Mouse (Mus musculus): ENCODE measurements around the gene Gpalpp1.

Gene Gpalpp1

GRCm38 (mm10) chr14:76097815-76098214 is 12.7 kb downstream of the Gpalpp1 start:
- no peak for DNase-seq

GRCm38 (mm10) chr14:76097244-76097643 is 13.3 kb downstream of the Gpalpp1 start:
- DNase-seq: no peak

GRCm38 (mm10) chr14:76084188-76084587 is 26.4 kb downstream of the Gpalpp1 start:
- no peak for DNase-seq

GRCm38 (mm10) chr14:76082086-76082636 is 28.4 kb downstream of the Gpalpp1 start:
- DNase-seq: no peak

- no peak for DNase-seq
Observed at GRCm38 (mm10) chr14:76081451-76081850, 29.1 kb downstream of the Gpalpp1 start.

GRCm38 (mm10) chr14:76077088-76077491 is 33.5 kb downstream of the Gpalpp1 start:
- peak; percentile 40 for DNase-seq

GRCm38 (mm10) chr14:76076602-76077001 is 34.0 kb downstream of the Gpalpp1 start:
- no peak for DNase-seq

GRCm38 (mm10) chr14:76075721-76076120 is 34.8 kb downstream of the Gpalpp1 start:
- no peak for DNase-seq

GRCm38 (mm10) chr14:76074206-76074605 is 36.4 kb downstream of the Gpalpp1 start:
- DNase-seq: no peak

GRCm38 (mm10) chr14:76072626-76073025 is 37.9 kb downstream of the Gpalpp1 start:
- DNase-seq: no peak

- no peak for DNase-seq
Observed at GRCm38 (mm10) chr14:76069296-76069695, 41.3 kb downstream of the Gpalpp1 start.

GRCm38 (mm10) chr14:76068296-76068695 is 42.3 kb downstream of the Gpalpp1 start:
- DNase-seq: no peak

GRCm38 (mm10) chr14:76067237-76067636 is 43.3 kb downstream of the Gpalpp1 start:
- no peak for DNase-seq

GRCm38 (mm10) chr14:76059441-76059840 is 51.1 kb downstream of the Gpalpp1 start:
- no peak for DNase-seq

GRCm38 (mm10) chr14:76053726-76054125 is 56.8 kb downstream of the Gpalpp1 start:
- DNase-seq: no peak

- DNase-seq: no peak
Observed at GRCm38 (mm10) chr14:76051966-76052365, 58.6 kb downstream of the Gpalpp1 start.

GRCm38 (mm10) chr14:76045767-76046166 is 64.8 kb downstream of the Gpalpp1 start:
- no peak for DNase-seq

GRCm38 (mm10) chr14:76044164-76044557 is 66.4 kb downstream of the Gpalpp1 start:
- DNase-seq: no peak

GRCm38 (mm10) chr14:76043251-76044163 is 67.1 kb downstream of the Gpalpp1 start:
- no peak for DNase-seq
